Mouse (Mus musculus): Measurements from ENCODE around the gene Ice1.
A peak's percentile ranks its signal among the peaks of the same experiment; 100 is the strongest.

The Ice1 gene

GRCm38 (mm10) chr13:70637662-70638291 lies 343 bp upstream of the Ice1 start:
- DNase-seq = peak; percentile 90 to 93

GRCm38 (mm10) chr13:70636706-70637105 lies 728 bp downstream of the Ice1 start:
- no peak for DNase-seq

DNA sequence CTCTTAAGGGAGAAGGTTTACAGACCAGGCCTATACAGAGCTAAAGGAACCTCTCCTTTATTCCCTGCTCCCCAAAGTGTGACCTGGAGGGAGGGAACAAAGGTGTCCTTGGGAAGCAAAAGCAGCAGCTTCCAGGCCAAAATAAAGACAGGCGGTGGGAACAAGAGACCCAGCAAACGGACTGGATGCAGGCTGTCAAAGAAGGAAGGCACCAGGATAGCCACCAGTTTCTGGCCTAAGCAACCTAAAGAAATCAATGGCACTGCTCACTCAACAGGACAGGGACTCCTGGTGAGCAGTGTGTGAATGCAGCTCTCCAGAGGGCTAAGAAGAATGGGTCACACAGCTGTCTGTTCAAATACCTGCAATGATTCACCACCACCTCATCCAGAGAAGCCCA lies 1.8 kb downstream of the Ice1 start:
- no peak for DNase-seq

GRCm38 (mm10) chr13:70626416-70626815 lies 11.0 kb downstream of the Ice1 start:
- no peak for DNase-seq

GRCm38 (mm10) chr13:70625665-70626064 lies 11.8 kb downstream of the Ice1 start:
- no peak for DNase-seq

DNA sequence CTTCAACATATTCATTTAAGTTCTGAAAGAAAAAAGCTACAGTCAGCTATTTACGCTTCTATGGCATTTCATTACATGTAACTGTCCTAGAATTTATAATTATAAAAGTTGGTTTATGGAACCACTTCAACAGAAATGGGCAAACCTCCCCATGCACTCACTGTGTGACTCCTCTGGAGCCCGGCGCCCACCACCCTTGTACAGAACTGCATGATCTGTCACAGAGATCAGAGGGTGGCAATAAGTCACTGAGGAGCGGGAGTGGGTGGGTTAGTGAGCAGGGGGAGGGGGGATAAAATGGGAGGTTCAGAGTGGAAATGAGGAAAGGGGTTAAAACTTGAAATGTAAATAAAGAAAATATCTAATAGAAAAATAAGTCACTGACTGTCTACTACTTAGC lies 13.0 kb downstream of the Ice1 start:
- no peak for DNase-seq

DNA sequence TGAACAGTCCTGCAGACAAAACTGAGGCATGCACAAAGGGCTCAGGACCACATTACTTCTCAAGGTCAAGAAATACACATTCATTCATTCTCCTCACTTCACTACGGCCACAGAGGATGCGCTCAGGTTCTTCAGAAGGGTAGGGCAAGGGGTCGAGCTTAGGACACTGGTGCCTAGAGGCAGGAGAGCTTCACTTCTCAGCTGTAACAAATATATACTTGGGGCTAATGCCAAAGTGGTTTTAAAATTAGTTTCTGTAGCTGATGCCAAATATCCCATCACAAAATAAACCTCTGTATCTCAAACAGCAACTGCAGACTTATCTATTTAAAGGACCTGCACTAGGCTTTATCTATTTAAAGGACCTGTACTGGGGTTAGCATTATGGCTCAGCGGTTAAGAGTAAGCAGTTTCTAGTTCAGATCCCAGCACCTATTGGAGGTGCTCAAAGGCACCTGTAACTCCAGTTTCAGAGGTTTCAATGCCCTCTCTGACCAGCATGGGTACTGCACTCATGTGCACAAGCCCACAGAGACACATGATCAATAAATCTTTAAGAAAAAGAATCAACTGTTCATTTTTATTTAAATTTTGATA lies 14.9 kb downstream of the Ice1 start:
- DNase-seq = no peak

GRCm38 (mm10) chr13:70621509-70621908 lies 15.9 kb downstream of the Ice1 start:
- DNase-seq = no peak

- no peak for DNase-seq
Measured at GRCm38 (mm10) chr13:70612837-70613236, 24.6 kb downstream of the Ice1 start.

DNA sequence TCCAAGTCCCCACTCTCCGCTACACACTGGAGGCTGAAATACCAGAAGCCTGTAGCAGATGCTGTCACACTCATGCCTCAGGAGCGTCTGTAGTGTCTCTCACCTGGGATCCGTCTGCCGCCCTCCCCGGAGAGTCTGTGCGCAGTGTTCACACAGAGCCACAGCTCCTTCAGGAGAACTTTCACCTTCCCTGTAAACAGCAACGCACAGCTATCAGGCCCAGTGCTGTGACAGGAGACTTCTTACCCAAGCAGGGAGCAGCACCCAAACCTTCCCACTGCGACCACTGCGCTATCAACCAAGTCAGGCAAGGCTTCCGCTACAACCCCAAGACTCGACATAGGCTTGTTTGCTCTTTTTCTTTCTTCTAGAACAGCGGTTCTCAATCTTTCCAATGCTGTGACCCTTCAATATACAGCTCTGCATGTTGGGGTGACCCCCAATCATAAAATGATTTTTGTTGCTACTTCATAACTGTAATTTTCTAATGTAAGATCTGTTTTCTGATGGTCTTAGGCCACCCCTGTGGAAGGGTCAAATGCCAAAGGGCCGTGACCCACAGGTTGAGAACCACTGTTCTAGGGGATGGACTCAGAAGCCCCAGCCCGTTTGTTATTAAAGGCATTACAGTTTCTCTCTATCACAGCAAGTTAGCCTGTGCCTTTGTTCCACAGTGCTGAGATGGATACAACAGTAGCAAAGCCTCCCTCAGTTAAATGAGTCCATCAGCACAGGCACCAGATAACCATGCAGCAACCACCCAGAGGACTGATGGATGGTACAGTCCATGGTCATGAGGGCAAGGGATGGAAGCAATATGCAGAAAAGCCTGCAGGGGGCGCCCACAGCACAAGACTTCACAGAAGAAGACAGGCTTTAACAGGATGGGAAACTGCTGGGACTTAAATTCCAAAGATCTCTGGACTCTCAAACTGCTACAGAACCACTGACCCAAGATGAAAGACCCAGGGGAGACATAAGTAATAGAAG lies 26.7 kb downstream of the Ice1 start:
- DNase-seq = peak; percentile 44 to 60

DNA sequence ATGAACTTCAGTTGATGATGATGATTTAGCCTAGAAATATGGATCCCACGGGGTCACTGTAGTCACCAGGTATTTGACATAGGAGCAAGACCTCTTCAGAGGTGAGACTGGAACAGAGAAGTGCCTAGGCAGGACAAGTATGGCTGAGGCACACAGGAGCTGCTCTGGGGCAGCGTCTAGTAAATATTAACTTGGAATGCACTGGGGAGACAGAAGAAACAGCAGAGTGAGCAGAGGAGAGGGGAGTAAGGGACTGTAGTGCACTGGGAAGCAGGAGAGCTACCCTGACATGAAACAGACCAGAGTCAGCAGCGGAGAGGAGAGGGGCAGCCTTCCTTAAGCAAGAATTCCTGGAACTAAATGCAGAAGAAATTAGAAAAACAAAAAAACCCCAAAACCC lies 27.8 kb downstream of the Ice1 start:
- DNase-seq = no peak

GRCm38 (mm10) chr13:70605366-70605765 lies 32.1 kb downstream of the Ice1 start:
- no peak for DNase-seq

GRCm38 (mm10) chr13:70604723-70605122 lies 32.7 kb downstream of the Ice1 start:
- DNase-seq = peak; percentile 17 to 23

GRCm38 (mm10) chr13:70601566-70601965 lies 35.9 kb downstream of the Ice1 start:
- DNase-seq = no peak

DNA sequence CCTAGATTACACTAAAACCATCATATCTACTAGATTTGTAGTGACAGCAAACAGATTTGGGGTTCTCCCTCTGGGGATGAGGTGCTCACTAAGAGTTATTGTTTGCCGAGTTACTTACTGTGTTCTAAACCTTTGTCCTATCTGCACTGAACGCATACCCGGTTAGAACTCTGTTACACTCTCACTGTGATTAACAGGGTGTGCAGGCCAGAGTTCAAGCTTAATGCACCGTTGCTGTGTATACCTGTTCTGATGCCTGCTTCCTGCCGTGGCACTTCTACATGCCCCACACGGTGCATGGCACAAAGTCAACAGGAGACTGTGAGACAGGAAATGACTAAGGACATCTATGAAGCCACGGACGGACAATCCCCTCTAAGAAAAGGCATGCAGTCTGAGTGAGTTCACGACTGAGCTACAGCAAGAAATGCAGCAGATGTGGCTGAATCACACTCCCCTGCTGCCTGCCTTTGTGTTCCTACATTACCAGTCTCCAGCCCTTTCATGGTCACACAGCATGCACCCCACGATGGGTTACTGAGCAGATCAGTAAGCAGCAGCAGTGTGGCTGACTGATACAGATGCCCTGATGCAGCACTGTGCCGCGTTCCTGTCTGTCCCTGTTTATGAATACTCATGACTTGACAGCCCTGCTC lies 37.3 kb downstream of the Ice1 start:
- DNase-seq = no peak

DNA sequence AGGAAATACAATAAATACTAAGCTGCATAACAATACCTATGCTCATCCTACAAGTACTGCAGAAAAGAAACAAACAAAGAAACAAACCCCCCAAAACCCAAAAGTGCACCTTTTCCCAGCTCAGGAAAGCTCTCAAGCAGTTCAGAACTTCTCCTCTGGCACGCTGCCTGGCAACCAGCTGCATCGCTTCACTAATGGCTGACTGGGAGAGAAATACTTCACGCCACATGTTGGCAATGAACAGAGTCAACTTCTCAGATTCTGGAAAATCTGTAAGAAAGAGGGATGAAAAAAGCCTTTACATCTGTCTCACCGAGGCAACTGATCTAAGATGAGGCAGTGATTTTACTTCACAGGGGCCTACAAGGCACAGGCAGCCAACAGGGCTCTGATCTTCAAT lies 38.5 kb downstream of the Ice1 start:
- no peak for DNase-seq

- no peak for DNase-seq
Measured at GRCm38 (mm10) chr13:70596901-70597300, 40.5 kb downstream of the Ice1 start.

DNA sequence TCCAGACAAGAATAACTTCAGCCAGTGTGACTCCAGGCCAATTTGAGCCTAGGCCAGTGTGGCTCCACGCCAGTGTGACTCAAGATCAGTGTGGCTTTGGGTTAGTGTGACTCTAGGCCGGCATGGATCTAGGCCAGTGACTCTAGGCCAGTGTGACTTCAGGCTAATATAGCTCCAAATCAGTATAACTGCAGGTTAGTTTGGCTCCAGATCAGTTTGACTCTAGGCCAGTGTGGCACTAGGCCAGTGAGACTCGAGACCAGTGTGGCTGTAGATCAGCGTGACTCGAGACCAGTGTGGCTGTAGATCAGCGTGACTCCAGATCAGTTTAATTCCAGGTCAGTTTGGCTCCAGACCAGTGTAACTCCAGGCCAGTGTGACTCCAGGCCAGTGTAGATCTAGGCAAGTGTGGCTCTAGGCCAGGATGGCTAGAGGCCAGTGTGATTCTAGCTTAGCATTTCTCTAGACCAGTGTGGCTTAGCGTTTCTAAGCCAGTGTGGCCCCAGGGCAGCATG lies 47.1 kb downstream of the Ice1 start:
- no peak for DNase-seq

DNA sequence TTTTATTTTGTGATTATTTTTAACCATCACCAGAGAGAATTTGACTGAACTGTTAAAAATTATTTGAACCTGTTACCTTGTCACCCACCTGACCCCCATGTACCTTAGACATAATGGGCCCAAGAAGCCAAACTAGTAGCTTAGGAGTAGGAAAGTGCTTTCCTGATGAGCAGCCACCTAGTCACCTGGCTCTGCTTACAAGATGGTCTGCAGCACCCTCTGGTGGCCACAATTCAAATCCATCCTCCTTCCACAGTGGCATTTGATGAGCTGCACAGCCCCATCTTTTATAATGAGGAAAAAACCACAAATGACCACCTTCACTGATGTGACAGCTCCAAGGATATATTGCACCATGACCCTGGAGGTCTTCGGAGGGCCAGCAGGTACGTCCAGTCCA lies 50.5 kb downstream of the Ice1 start:
- peak; percentile 33 to 48 for DNase-seq

DNA sequence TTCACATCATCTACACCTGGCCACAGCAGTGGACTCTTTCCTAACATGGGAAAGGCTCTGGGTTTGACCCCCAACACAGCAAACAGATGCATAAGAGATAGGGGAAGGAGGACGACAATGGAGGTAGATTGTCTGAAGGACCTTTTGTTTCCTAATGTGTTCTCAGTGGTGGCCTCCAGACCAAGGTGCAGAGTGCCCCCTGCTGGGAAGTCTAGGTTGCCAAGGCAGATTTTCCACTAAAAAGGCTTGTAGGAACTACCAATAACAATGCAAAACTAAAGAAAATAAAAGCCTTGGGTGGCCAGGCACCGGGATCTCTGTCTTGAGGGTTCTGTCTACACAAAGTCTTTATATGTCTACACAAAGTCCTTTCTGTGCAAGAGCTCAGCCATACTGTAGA lies 54.9 kb downstream of the Ice1 start:
- DNase-seq = peak in 1 of 2 experiments; percentile 18

DNA sequence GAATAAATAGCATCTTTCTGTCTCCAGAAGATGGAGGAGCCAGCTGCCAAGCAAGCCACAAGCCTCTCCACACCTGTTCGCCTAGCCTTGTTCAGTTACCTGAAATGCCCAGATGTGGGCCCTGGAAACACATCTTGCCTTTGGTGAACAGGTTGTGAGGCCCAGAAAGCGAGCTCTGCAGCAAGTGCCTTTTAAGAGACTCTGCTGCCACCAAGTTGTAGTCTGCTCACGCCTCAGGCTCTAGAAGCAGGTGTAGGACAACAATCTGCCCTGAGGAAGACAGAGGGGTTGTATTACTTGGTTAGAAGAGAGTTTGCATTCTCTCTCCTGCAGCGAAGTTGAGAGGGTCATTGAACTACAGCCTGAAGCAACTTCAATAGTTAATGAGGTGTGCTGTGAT lies 55.9 kb downstream of the Ice1 start:
- DNase-seq = no peak

GRCm38 (mm10) chr13:70574216-70574615 lies 63.2 kb downstream of the Ice1 start:
- no peak for DNase-seq

- DNase-seq = no peak
Measured at GRCm38 (mm10) chr13:70567889-70568288, 69.5 kb downstream of the Ice1 start.

Measured in thymus, postnatal 36 days (tissue).